Mouse (Mus musculus) heart, adult 2 months (tissue): ENCODE data around the gene Iffo2.

Experiments
- CTCF ChIP-seq: fragments of 200-600 bp; IDR thresholded peaks from 2 replicates; pipeline ENCODE4 v1.8.1; 2022; ENCODE audit warnings: antibody characterized with exemption, mild to moderate bottlenecking, moderate library complexity
- EP300 ChIP-seq: fragments of 200-500 bp; IDR thresholded peaks from 2 replicates; pipeline ENCODE4 v1.6.1; 2011; ENCODE audit warnings: low read depth, low read length, control low read depth; ENCODE audit not compliant: insufficient read depth

GRCm38 (mm10) chr4:139624116-139624489 lies 93.8 kb downstream of the Iffo2 start:
- no peak for TF ChIP-seq CTCF
- TF ChIP-seq EP300, result no peak
